Mouse (Mus musculus): ENCODE measurements around the gene Cdc45.

- TF ChIP-seq EP300 (IDR thresholded peaks at IDR 0.05) (no peak), CTCF (IDR thresholded peaks at IDR 0.05) (no peak)
Measured at GRCm38 (mm10) chr16:18822356-18822755, 10.6 kb upstream of the Cdc45 start.
